Mouse (Mus musculus): Measurements from ENCODE around the gene Tpo. TPM values are rescaled to one million over a fixed set of nuclear protein-coding genes. Genes with fewer than 3 reads are reported as not detected.

The Tpo gene
- polyA plus RNA-seq, 1 experiment from 2014 or later: not detected

GRCm38 (mm10) chr12:30159788-30160187 lies 27.4 kb upstream of the Tpo start:
- Histone ChIP-seq H3K27ac (ENCODE audit: low read length) (no peak overlapping the region), H3K9me3 (ENCODE audit: low read length) (no peaks in the 10 kb centered on the region), H3K4me3 (ENCODE audit: low read length) (no peak overlapping the region), H3K9ac (replicated peaks; ENCODE audit: low read length) (no peak overlapping the region), H3K4me2 (replicated peaks; ENCODE audit: low read depth, low read length) (no peak overlapping the region), H3K27me3 (ENCODE audit: insufficient read depth, low read length) (no peaks in the 10 kb centered on the region), H3K36me3 (ENCODE audit: insufficient read depth, low read length) (no peaks in the 10 kb centered on the region), H3K4me1 (ENCODE audit: insufficient read depth, low read length) (no peaks in the 10 kb centered on the region)
- no peak for ATAC-seq (ENCODE audit: low FRiP score, low TSS enrichment)
- WGBS: 87% methylated on average over 8 of the region's 8 CpGs

GRCm38 (mm10) chr12:30154079-30154673 lies 21.8 kb upstream of the Tpo start:
- Histone ChIP-seq H3K4me3 (ENCODE audit: low read length) (no peak overlapping the region), H3K27ac (ENCODE audit: low read length) (no peak overlapping the region), H3K27me3 (ENCODE audit: insufficient read depth, low read length) (no peaks in the 10 kb centered on the region), H3K9me3 (ENCODE audit: low read length) (no peaks in the 10 kb centered on the region), H3K4me2 (replicated peaks; ENCODE audit: low read depth, low read length) (no peak overlapping the region), H3K36me3 (ENCODE audit: insufficient read depth, low read length) (no peaks in the 10 kb centered on the region), H3K4me1 (ENCODE audit: insufficient read depth, low read length) (no peaks in the 10 kb centered on the region), H3K9ac (replicated peaks; ENCODE audit: low read length) (no peak overlapping the region)
- 71% methylated on average over 7 of the region's 7 CpGs for WGBS
- no peak for ATAC-seq (ENCODE audit: low FRiP score, low TSS enrichment)

GRCm38 (mm10) chr12:30142085-30142484 lies 9.7 kb upstream of the Tpo start:
- Histone ChIP-seq H3K4me3 (ENCODE audit: low read length) (no peak overlapping the region), H3K9ac (replicated peaks; ENCODE audit: low read length) (no peak overlapping the region), H3K4me2 (replicated peaks; ENCODE audit: low read depth, low read length) (no peak overlapping the region), H3K27ac (ENCODE audit: low read length) (no peak overlapping the region), H3K9me3 (ENCODE audit: low read length) (no peaks in the 10 kb centered on the region), H3K4me1 (ENCODE audit: insufficient read depth, low read length) (no peaks in the 10 kb centered on the region), H3K27me3 (ENCODE audit: insufficient read depth, low read length) (no peaks in the 10 kb centered on the region), H3K36me3 (ENCODE audit: insufficient read depth, low read length) (no peaks in the 10 kb centered on the region)
- WGBS: 78% methylated on average over 3 of the region's 3 CpGs
- no peak for ATAC-seq (ENCODE audit: low FRiP score, low TSS enrichment)

- H3K9ac ChIP-seq (replicated peaks; ENCODE audit: low read length): no peak overlapping the region
- 0 out of 2 replicates have a peak, but pooled peaks cover 6% of the 10 kb centered on the region for H3K4me1 ChIP-seq (ENCODE audit: insufficient read depth, low read length)
- no peaks in the 10 kb centered on the region for H3K9me3 ChIP-seq (ENCODE audit: low read length)
- no peak overlapping the region for H3K27ac ChIP-seq (ENCODE audit: low read length)
- 48% methylated on average over 6 of the region's 6 CpGs for WGBS
- H3K27me3 ChIP-seq (ENCODE audit: insufficient read depth, low read length): no peaks in the 10 kb centered on the region
- ATAC-seq (ENCODE audit: low FRiP score, low TSS enrichment): no peak
- H3K36me3 ChIP-seq (ENCODE audit: insufficient read depth, low read length): no peaks in the 10 kb centered on the region
- no peak overlapping the region for H3K4me2 ChIP-seq (replicated peaks; ENCODE audit: low read depth, low read length)
- H3K4me3 ChIP-seq (ENCODE audit: low read length): no peak overlapping the region
These were observed 3.1 kb downstream of the Tpo start for GRCm38 (mm10) chr12:30129411-30129716.

- ATAC-seq (ENCODE audit: low FRiP score, low TSS enrichment): peak; percentile 49; the same call in 1 of the 2 replicates
- H3K27ac ChIP-seq (ENCODE audit: low read length): no peak overlapping the region
- no peak overlapping the region for H3K9ac ChIP-seq (replicated peaks; ENCODE audit: low read length)
- H3K4me1 ChIP-seq (ENCODE audit: insufficient read depth, low read length): 0 out of 2 replicates have a peak, but pooled peaks cover 6% of the 10 kb centered on the region
- H3K27me3 ChIP-seq (ENCODE audit: insufficient read depth, low read length): no peaks in the 10 kb centered on the region
- 39% methylated on average over 7 of the region's 7 CpGs for WGBS
- H3K36me3 ChIP-seq (ENCODE audit: insufficient read depth, low read length): no peaks in the 10 kb centered on the region
- H3K4me2 ChIP-seq (replicated peaks; ENCODE audit: low read depth, low read length): no peak overlapping the region
- no peak overlapping the region for H3K4me3 ChIP-seq (ENCODE audit: low read length)
- no peaks in the 10 kb centered on the region for H3K9me3 ChIP-seq (ENCODE audit: low read length)
These were observed 3.6 kb downstream of the Tpo start for GRCm38 (mm10) chr12:30128561-30129410.

GRCm38 (mm10) chr12:30122347-30122746 lies 10.1 kb downstream of the Tpo start:
- ATAC-seq (ENCODE audit: low FRiP score, low TSS enrichment): no peak

GRCm38 (mm10) chr12:30112271-30112670 lies 20.2 kb downstream of the Tpo start:
- no peaks in the 10 kb centered on the region for H3K36me3 ChIP-seq (ENCODE audit: insufficient read depth, low read length)
- 86% methylated on average over 2 of the region's 2 CpGs for WGBS
- H3K9me3 ChIP-seq (ENCODE audit: low read length): no peaks in the 10 kb centered on the region
- no peak for ATAC-seq (ENCODE audit: low FRiP score, low TSS enrichment)
- no peak overlapping the region for H3K9ac ChIP-seq (replicated peaks; ENCODE audit: low read length)
- H3K4me1 ChIP-seq (ENCODE audit: insufficient read depth, low read length): no peaks in the 10 kb centered on the region
- no peak overlapping the region for H3K27ac ChIP-seq (ENCODE audit: low read length)
- H3K4me3 ChIP-seq (ENCODE audit: low read length): no peak overlapping the region
- H3K4me2 ChIP-seq (replicated peaks; ENCODE audit: low read depth, low read length): no peak overlapping the region
- no peaks in the 10 kb centered on the region for H3K27me3 ChIP-seq (ENCODE audit: insufficient read depth, low read length)

More at GRCm38 (mm10) chr12:30122347-30122746, 10.1 kb downstream of the Tpo start:
- Histone ChIP-seq H3K4me1 (ENCODE audit: insufficient read depth, low read length) (no peaks in the 10 kb centered on the region), H3K9ac (replicated peaks; ENCODE audit: low read length) (no peak overlapping the region), H3K4me2 (replicated peaks; ENCODE audit: low read depth, low read length) (no peak overlapping the region), H3K27me3 (ENCODE audit: insufficient read depth, low read length) (no peaks in the 10 kb centered on the region), H3K9me3 (ENCODE audit: low read length) (no peaks in the 10 kb centered on the region), H3K4me3 (ENCODE audit: low read length) (no peak overlapping the region), H3K27ac (ENCODE audit: low read length) (no peak overlapping the region), H3K36me3 (ENCODE audit: insufficient read depth, low read length) (no peaks in the 10 kb centered on the region)
- WGBS: 34% methylated on average over 7 of the region's 7 CpGs

- ATAC-seq (ENCODE audit: low FRiP score, low TSS enrichment): no peak
- no peaks in the 10 kb centered on the region for H3K4me1 ChIP-seq (ENCODE audit: insufficient read depth, low read length)
- no peak overlapping the region for H3K9ac ChIP-seq (replicated peaks; ENCODE audit: low read length)
- H3K36me3 ChIP-seq (ENCODE audit: insufficient read depth, low read length): no peaks in the 10 kb centered on the region
- H3K27ac ChIP-seq (ENCODE audit: low read length): no peak overlapping the region
- 75% methylated on average over 14 of the region's 14 CpGs for WGBS
- no peaks in the 10 kb centered on the region for H3K27me3 ChIP-seq (ENCODE audit: insufficient read depth, low read length)
- no peaks in the 10 kb centered on the region for H3K9me3 ChIP-seq (ENCODE audit: low read length)
- no peak overlapping the region for H3K4me3 ChIP-seq (ENCODE audit: low read length)
- no peak overlapping the region for H3K4me2 ChIP-seq (replicated peaks; ENCODE audit: low read depth, low read length)
These were observed 22.5 kb downstream of the Tpo start for GRCm38 (mm10) chr12:30109646-30110605.

- 30% methylated on average over 29 of the region's 29 CpGs for WGBS
- no peak; the same call in 1 of the 2 replicates for ATAC-seq (ENCODE audit: low FRiP score, low TSS enrichment)
These were observed 29.4 kb downstream of the Tpo start for GRCm38 (mm10) chr12:30102891-30103565.

More at GRCm38 (mm10) chr12:30102891-30103565, 29.4 kb downstream of the Tpo start:
- H3K36me3 ChIP-seq (ENCODE audit: insufficient read depth, low read length): no peaks in the 10 kb centered on the region
- H3K27ac ChIP-seq (ENCODE audit: low read length): no peak overlapping the region
- no peak overlapping the region for H3K9ac ChIP-seq (replicated peaks; ENCODE audit: low read length)
- no peak overlapping the region for H3K4me3 ChIP-seq (ENCODE audit: low read length)
- H3K27me3 ChIP-seq (ENCODE audit: insufficient read depth, low read length): no peaks in the 10 kb centered on the region
- H3K4me1 ChIP-seq (ENCODE audit: insufficient read depth, low read length): no peaks in the 10 kb centered on the region
- H3K4me2 ChIP-seq (replicated peaks; ENCODE audit: low read depth, low read length): no peak overlapping the region; the same call in 1 of the 2 replicates
- no peaks in the 10 kb centered on the region for H3K9me3 ChIP-seq (ENCODE audit: low read length)

All from kidney, embryonic 16.5 days (tissue).